Mouse (Mus musculus): ENCODE measurements at regions not wholly inside any gene's neighbourhood (a gene's known extent, or its start where the extent isn't known, plus 50 kb on each side); places are given as distances from the start of the nearest gene placed in this dataset.
A peak's percentile ranks its signal among the peaks of the same experiment; 100 is the strongest.

- H3K9ac ChIP-seq (ENCODE audit: low read depth, low read length, severe bottlenecking): peak overlapping the region; percentile 54
- WGBS: under 1% methylated on average over 24 of the region's 33 CpGs
- H3K4me3 ChIP-seq (replicated peaks; ENCODE audit: low read length): peak overlapping the region; percentile 44
- no peaks in the 10 kb centered on the region for H3K36me3 ChIP-seq (ENCODE audit: control insufficient read depth, insufficient read depth, low read length)
- no peak for TF ChIP-seq POLR2A (IDR thresholded peaks at IDR 0.05; ENCODE audit: borderline replicate concordance, extremely low read depth, insufficient read depth, insufficient read length)
- DNase-seq (ENCODE audit: low spot score) (peak; percentile 96), ATAC-seq (ENCODE audit: low FRiP score, low read depth) (peak; percentile 93)
- peak overlapping the region; percentile 86 for H3K27ac ChIP-seq (replicated peaks; ENCODE audit: low read depth, low read length)
- H3K4me2 ChIP-seq (replicated peaks; ENCODE audit: low read depth, low read length, severe bottlenecking): peak overlapping the region; percentile 91
- H3K4me1 ChIP-seq (ENCODE audit: control insufficient read depth, insufficient read depth, low read length): peaks cover 11% of the 10 kb centered on the region
- H3K27me3 ChIP-seq (ENCODE audit: control insufficient read depth, insufficient read depth, low read length): no peaks in the 10 kb centered on the region
- H3K9me3 ChIP-seq (ENCODE audit: control insufficient read depth, low read length): no peaks in the 10 kb centered on the region
Measured at GRCm38 (mm10) chr7:125393654-125394346, 50.7 kb upstream of the Kdm8 start.

Measured in limb, embryonic 14.5 days (tissue).